Mouse (Mus musculus): ENCODE data around the gene Fam19a1. TPM values are rescaled to one million over a fixed set of nuclear protein-coding genes. Genes with fewer than 3 reads are reported as not detected.

Gene Fam19a1
- polyA plus RNA-seq, 1 experiment: 0.20 TPM

DNA sequence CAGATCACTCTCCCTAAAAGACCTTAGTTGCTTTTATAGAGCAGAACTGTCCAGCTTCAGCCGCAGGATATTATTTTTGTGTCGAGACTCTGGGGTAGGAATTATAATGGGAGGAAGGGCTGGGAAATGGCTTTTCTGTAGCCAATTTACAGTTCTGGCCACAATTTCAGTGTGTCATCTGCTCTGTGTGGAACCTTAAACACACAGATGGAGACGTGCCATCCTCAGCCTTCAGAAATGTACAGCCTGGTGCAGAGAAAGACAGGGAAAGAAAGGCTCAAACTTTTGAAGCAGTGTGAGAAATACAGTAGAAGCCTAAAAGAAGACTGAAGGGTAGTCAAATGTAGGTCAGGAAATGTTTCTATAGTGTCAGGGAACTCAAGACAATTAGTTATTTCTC is 519.3 kb downstream of the Fam19a1 start:
- 44% methylated on average over 3 of the region's 3 CpGs for WGBS
- Histone ChIP-seq H3K4me1 (ENCODE audit: control insufficient read depth, insufficient read depth, low read length) (no peaks in the 10 kb centered on the region), H3K27me3 (replicated peaks; ENCODE audit: control insufficient read depth, insufficient read depth, low read length) (no peaks in the 10 kb centered on the region), H3K4me3 (ENCODE audit: insufficient read depth, low read depth, low read length) (no peak overlapping the region), H3K36me3 (ENCODE audit: control insufficient read depth, insufficient read depth, low read length) (no peaks in the 10 kb centered on the region), H3K27ac (ENCODE audit: insufficient read depth, low read depth, low read length) (no peak overlapping the region)
- DNase-seq: no peak
- TF ChIP-seq POLR2A (IDR thresholded peaks at IDR 0.05; ENCODE audit: low read depth, low read length) (no peak), CTCF (conservative IDR thresholded peaks at IDR 0.05; ENCODE audit: insufficient read depth, insufficient read length, low read depth, low read length) (no peak)

DNA sequence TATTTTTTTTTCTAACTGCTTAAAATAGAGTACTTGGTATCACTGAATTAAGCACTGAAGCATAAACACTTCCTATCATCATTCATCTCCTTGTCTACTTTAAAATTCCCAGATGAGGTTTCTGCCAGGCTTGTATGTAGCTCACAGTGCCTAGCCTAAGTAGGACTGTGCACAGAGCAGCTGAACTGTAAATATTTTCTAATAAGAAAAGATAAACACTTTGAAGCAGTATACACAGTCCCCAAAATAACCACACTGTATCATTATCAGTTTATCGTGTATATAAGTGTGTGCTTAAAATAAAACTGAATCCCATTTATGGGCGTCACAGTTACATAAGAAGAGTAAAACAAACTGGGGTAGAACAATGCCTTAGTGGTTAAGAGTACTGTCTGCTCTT is 522.7 kb downstream of the Fam19a1 start:
- no peak overlapping the region for H3K4me3 ChIP-seq (ENCODE audit: insufficient read depth, low read depth, low read length)
- no peak overlapping the region for H3K27ac ChIP-seq (ENCODE audit: insufficient read depth, low read depth, low read length)
- no peak for DNase-seq
- H3K27me3 ChIP-seq (replicated peaks; ENCODE audit: control insufficient read depth, insufficient read depth, low read length): no peaks in the 10 kb centered on the region
- no peaks in the 10 kb centered on the region for H3K36me3 ChIP-seq (ENCODE audit: control insufficient read depth, insufficient read depth, low read length)
- TF ChIP-seq CTCF (conservative IDR thresholded peaks at IDR 0.05; ENCODE audit: insufficient read depth, insufficient read length, low read depth, low read length) (no peak), POLR2A (IDR thresholded peaks at IDR 0.05; ENCODE audit: low read depth, low read length) (no peak)
- 73% methylated on average over 2 of the region's 2 CpGs for WGBS
- H3K4me1 ChIP-seq (ENCODE audit: control insufficient read depth, insufficient read depth, low read length): no peaks in the 10 kb centered on the region

DNA sequence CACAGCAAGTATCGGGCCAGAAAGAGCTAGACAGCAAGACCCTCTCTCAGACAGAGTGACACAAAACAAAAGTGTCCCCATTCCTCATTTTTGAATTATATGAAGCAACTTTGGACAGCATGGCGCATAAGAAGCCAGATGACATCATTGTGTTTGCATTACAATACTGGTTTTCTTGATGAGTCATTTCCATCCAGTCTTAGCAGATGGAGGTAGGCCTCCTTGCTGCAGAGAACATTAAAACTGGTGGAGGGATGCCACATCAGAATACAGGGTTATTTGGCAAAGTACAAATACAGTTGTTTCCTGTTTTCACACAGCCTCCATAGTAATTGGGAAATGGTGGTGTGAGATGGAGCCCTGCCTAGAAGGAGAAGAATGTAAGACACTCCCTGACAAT is 535.8 kb downstream of the Fam19a1 start:
- H3K27me3 ChIP-seq (replicated peaks; ENCODE audit: control insufficient read depth, insufficient read depth, low read length): no peaks in the 10 kb centered on the region
- H3K36me3 ChIP-seq (ENCODE audit: control insufficient read depth, insufficient read depth, low read length): no peaks in the 10 kb centered on the region
- no peak overlapping the region for H3K27ac ChIP-seq (ENCODE audit: insufficient read depth, low read depth, low read length)
- WGBS: 90% methylated on average over 2 of the region's 2 CpGs
- H3K4me3 ChIP-seq (ENCODE audit: insufficient read depth, low read depth, low read length): no peak overlapping the region
- no peaks in the 10 kb centered on the region for H3K4me1 ChIP-seq (ENCODE audit: control insufficient read depth, insufficient read depth, low read length)
- TF ChIP-seq POLR2A (IDR thresholded peaks at IDR 0.05; ENCODE audit: low read depth, low read length): no peak
- no peak for TF ChIP-seq CTCF (conservative IDR thresholded peaks at IDR 0.05; ENCODE audit: insufficient read depth, insufficient read length, low read depth, low read length)
- DNase-seq: no peak

DNA sequence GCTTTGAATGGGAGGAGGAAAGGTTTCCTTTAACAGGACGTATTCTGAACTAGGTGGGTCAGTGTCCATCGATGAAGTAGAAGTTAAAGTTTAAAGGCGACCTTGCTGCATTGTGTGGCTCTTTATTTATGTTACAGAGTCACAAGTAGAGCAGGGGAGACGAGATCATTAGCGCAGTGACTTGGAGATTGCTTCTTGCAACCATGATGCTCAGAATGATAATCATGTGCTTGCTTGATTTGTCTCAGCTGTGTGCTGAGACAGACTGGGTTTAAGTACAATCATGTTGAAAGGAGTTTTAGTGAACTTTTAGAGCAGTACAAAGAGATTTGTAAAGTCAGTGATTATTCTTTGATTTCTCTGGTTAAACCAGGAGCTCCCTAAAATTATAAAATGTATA is 536.3 kb downstream of the Fam19a1 start:
- DNase-seq: no peak
- Histone ChIP-seq H3K4me1 (ENCODE audit: control insufficient read depth, insufficient read depth, low read length) (no peaks in the 10 kb centered on the region), H3K27ac (ENCODE audit: insufficient read depth, low read depth, low read length) (no peak overlapping the region), H3K36me3 (ENCODE audit: control insufficient read depth, insufficient read depth, low read length) (no peaks in the 10 kb centered on the region), H3K27me3 (replicated peaks; ENCODE audit: control insufficient read depth, insufficient read depth, low read length) (no peaks in the 10 kb centered on the region), H3K4me3 (ENCODE audit: insufficient read depth, low read depth, low read length) (no peak overlapping the region)
- TF ChIP-seq CTCF (conservative IDR thresholded peaks at IDR 0.05; ENCODE audit: insufficient read depth, insufficient read length, low read depth, low read length) (no peak), POLR2A (IDR thresholded peaks at IDR 0.05; ENCODE audit: low read depth, low read length) (no peak)
- 78% methylated on average over 5 of the region's 5 CpGs for WGBS

DNA sequence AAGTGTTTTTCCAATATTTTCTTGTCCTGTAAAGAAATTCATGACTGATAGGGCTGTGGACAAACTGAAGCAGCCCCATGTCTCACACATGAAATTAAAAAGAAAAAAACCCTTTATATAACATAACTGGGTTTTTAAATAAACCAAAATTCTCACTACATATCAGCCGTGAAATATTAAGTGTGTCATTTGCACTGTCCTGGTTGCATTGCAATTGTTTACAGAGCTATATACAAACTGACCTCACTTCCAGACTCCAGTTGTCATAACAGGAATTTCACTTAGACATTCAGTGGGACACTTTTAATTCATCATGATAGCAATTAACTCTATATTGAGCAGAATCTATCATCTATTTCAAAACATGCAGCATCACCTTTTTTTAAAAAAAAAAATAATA is 553.4 kb downstream of the Fam19a1 start:
- H3K36me3 ChIP-seq (ENCODE audit: control insufficient read depth, insufficient read depth, low read length): no peaks in the 10 kb centered on the region
- no peaks in the 10 kb centered on the region for H3K4me1 ChIP-seq (ENCODE audit: control insufficient read depth, insufficient read depth, low read length)
- TF ChIP-seq CTCF (conservative IDR thresholded peaks at IDR 0.05; ENCODE audit: insufficient read depth, insufficient read length, low read depth, low read length): no peak
- no peak for TF ChIP-seq POLR2A (IDR thresholded peaks at IDR 0.05; ENCODE audit: low read depth, low read length)
- WGBS: 98% methylated on average over 1 of the region's 1 CpGs
- H3K27ac ChIP-seq (ENCODE audit: insufficient read depth, low read depth, low read length): no peak overlapping the region
- DNase-seq: no peak
- no peaks in the 10 kb centered on the region for H3K27me3 ChIP-seq (replicated peaks; ENCODE audit: control insufficient read depth, insufficient read depth, low read length)
- H3K4me3 ChIP-seq (ENCODE audit: insufficient read depth, low read depth, low read length): no peak overlapping the region

DNA sequence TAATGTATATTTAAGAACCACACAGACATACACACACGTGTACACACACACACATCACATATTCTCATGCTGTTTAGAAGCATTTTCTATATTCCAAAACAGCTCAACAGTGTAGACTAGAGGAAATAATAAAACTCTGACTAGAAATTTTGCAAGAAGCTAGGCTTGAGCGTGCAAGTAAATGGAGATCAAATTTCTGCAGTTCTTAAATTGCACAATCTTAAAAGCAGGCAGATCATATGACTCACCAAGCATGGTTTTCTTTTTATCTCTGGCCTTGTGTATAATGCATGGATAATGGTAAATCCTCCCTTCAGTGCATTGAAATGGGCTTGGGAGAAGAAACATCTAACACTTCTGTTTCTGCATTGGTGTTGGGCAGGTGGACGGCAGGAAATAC is 564.9 kb downstream of the Fam19a1 start:
- Histone ChIP-seq H3K4me3 (ENCODE audit: insufficient read depth, low read depth, low read length) (no peak overlapping the region), H3K4me1 (ENCODE audit: control insufficient read depth, insufficient read depth, low read length) (no peaks in the 10 kb centered on the region), H3K27ac (ENCODE audit: insufficient read depth, low read depth, low read length) (no peak overlapping the region), H3K36me3 (ENCODE audit: control insufficient read depth, insufficient read depth, low read length) (no peaks in the 10 kb centered on the region), H3K27me3 (replicated peaks; ENCODE audit: control insufficient read depth, insufficient read depth, low read length) (no peaks in the 10 kb centered on the region)
- no peak for DNase-seq
- 62% methylated on average over 3 of the region's 3 CpGs for WGBS
- no peak for TF ChIP-seq POLR2A (IDR thresholded peaks at IDR 0.05; ENCODE audit: low read depth, low read length)
- TF ChIP-seq CTCF (conservative IDR thresholded peaks at IDR 0.05; ENCODE audit: insufficient read depth, insufficient read length, low read depth, low read length): no peak

Other genes with a start within 250 kb of the Fam19a1 start
- 0.11 and 0.18 TPM in 2 replicates for gene 1700123L14Rik, start 53.1 kb downstream of the Fam19a1 start, polyA plus RNA-seq (2012; rRNA removed)

Measured in kidney, adult 2 months (tissue).